Mouse (Mus musculus): ENCODE results near the gene Dennd5a. TPM values are rescaled to one million over a fixed set of nuclear protein-coding genes. Genes with fewer than 3 reads are reported as not detected.

Gene Dennd5a
- polyA plus RNA-seq, 1 experiment from 2014 or later = 18.0 TPM

- H3K4me1 ChIP-seq (ENCODE audit: control insufficient read depth, insufficient read depth, low read length) = 0 out of 2 replicates have a peak, but pooled peaks cover 5% of the 10 kb centered on the region
- no peak for ATAC-seq
- H3K4me3 ChIP-seq (ENCODE audit: low read length) = no peak overlapping the region
- whole genome bisulfite sequencing = 65% methylated on average over 8 of the region's 8 CpGs
- H3K9ac ChIP-seq (ENCODE audit: low read depth, low read length) = no peak overlapping the region
- H3K9me3 ChIP-seq (ENCODE audit: control insufficient read depth, low read length) = no peaks in the 10 kb centered on the region
- no peak overlapping the region for H3K4me2 ChIP-seq (ENCODE audit: low read depth, low read length)
- no peak overlapping the region for H3K27ac ChIP-seq (ENCODE audit: low read length)
- H3K27me3 ChIP-seq (replicated peaks; ENCODE audit: control insufficient read depth, insufficient read depth, low read length) = no peaks in the 10 kb centered on the region
- H3K36me3 ChIP-seq (ENCODE audit: control insufficient read depth, insufficient read depth, low read length) = no peaks in the 10 kb centered on the region
Observed at GRCm38 (mm10) chr7:109876085-109876484, 84.2 kb downstream of the Dennd5a start.

- no peak overlapping the region for H3K9ac ChIP-seq (ENCODE audit: low read depth, low read length)
- no peak overlapping the region for H3K27ac ChIP-seq (ENCODE audit: low read length)
- H3K9me3 ChIP-seq (ENCODE audit: control insufficient read depth, low read length) = no peaks in the 10 kb centered on the region
- no peak overlapping the region for H3K4me3 ChIP-seq (ENCODE audit: low read length)
- H3K4me2 ChIP-seq (ENCODE audit: low read depth, low read length) = no peak overlapping the region
- ATAC-seq = no peak
- 0 out of 2 replicates have a peak, but pooled peaks cover 5% of the 10 kb centered on the region for H3K4me1 ChIP-seq (ENCODE audit: control insufficient read depth, insufficient read depth, low read length)
- H3K36me3 ChIP-seq (ENCODE audit: control insufficient read depth, insufficient read depth, low read length) = no peaks in the 10 kb centered on the region
- no peaks in the 10 kb centered on the region for H3K27me3 ChIP-seq (replicated peaks; ENCODE audit: control insufficient read depth, insufficient read depth, low read length)
- WGBS = 61% methylated on average over 3 of the region's 3 CpGs
Observed at GRCm38 (mm10) chr7:109875598-109875997, 84.7 kb downstream of the Dennd5a start.

GRCm38 (mm10) chr7:109875033-109875432, 85.2 kb downstream of the Dennd5a start:
- Histone ChIP-seq H3K4me3 (ENCODE audit: low read length) (no peak overlapping the region), H3K36me3 (ENCODE audit: control insufficient read depth, insufficient read depth, low read length) (no peaks in the 10 kb centered on the region), H3K9me3 (ENCODE audit: control insufficient read depth, low read length) (no peaks in the 10 kb centered on the region), H3K4me2 (ENCODE audit: low read depth, low read length) (no peak overlapping the region), H3K27ac (ENCODE audit: low read length) (no peak overlapping the region), H3K9ac (ENCODE audit: low read depth, low read length) (no peak overlapping the region), H3K4me1 (ENCODE audit: control insufficient read depth, insufficient read depth, low read length) (0 out of 2 replicates have a peak, but pooled peaks cover 5% of the 10 kb centered on the region), H3K27me3 (replicated peaks; ENCODE audit: control insufficient read depth, insufficient read depth, low read length) (no peaks in the 10 kb centered on the region)
- ATAC-seq = no peak

GRCm38 (mm10) chr7:109873170-109873569, 87.1 kb downstream of the Dennd5a start:
- Histone ChIP-seq H3K4me3 (ENCODE audit: low read length) (no peak overlapping the region), H3K36me3 (ENCODE audit: control insufficient read depth, insufficient read depth, low read length) (no peaks in the 10 kb centered on the region), H3K4me1 (ENCODE audit: control insufficient read depth, insufficient read depth, low read length) (no peaks in the 10 kb centered on the region), H3K4me2 (ENCODE audit: low read depth, low read length) (no peak overlapping the region), H3K9me3 (ENCODE audit: control insufficient read depth, low read length) (no peaks in the 10 kb centered on the region), H3K27ac (ENCODE audit: low read length) (no peak overlapping the region), H3K9ac (ENCODE audit: low read depth, low read length) (no peak overlapping the region), H3K27me3 (replicated peaks; ENCODE audit: control insufficient read depth, insufficient read depth, low read length) (no peaks in the 10 kb centered on the region)
- no peak for ATAC-seq
- WGBS = 51% methylated on average over 5 of the region's 5 CpGs

- Histone ChIP-seq H3K4me2 (ENCODE audit: low read depth, low read length) (no peak overlapping the region), H3K9me3 (ENCODE audit: control insufficient read depth, low read length) (no peaks in the 10 kb centered on the region), H3K27ac (ENCODE audit: low read length) (no peak overlapping the region), H3K4me1 (ENCODE audit: control insufficient read depth, insufficient read depth, low read length) (0 out of 2 replicates have a peak, but pooled peaks cover 4% of the 10 kb centered on the region), H3K36me3 (ENCODE audit: control insufficient read depth, insufficient read depth, low read length) (no peaks in the 10 kb centered on the region), H3K9ac (ENCODE audit: low read depth, low read length) (no peak overlapping the region), H3K27me3 (replicated peaks; ENCODE audit: control insufficient read depth, insufficient read depth, low read length) (peaks cover under 1% of the 10 kb centered on the region; the same call in 1 of the 2 replicates), H3K4me3 (ENCODE audit: low read length) (no peak overlapping the region)
- ATAC-seq = no peak
- WGBS = 88% methylated on average over 5 of the region's 5 CpGs
Observed at GRCm38 (mm10) chr7:109871232-109871631, 89.0 kb downstream of the Dennd5a start.

GRCm38 (mm10) chr7:109868498-109868897, 91.8 kb downstream of the Dennd5a start:
- no peaks in the 10 kb centered on the region for H3K36me3 ChIP-seq (ENCODE audit: control insufficient read depth, insufficient read depth, low read length)
- H3K4me2 ChIP-seq (ENCODE audit: low read depth, low read length) = no peak overlapping the region
- no peak overlapping the region for H3K27ac ChIP-seq (ENCODE audit: low read length)
- H3K9ac ChIP-seq (ENCODE audit: low read depth, low read length) = no peak overlapping the region
- peaks cover 17% of the 10 kb centered on the region for H3K27me3 ChIP-seq (replicated peaks; ENCODE audit: control insufficient read depth, insufficient read depth, low read length)
- H3K4me3 ChIP-seq (ENCODE audit: low read length) = no peak overlapping the region
- no peaks in the 10 kb centered on the region for H3K9me3 ChIP-seq (ENCODE audit: control insufficient read depth, low read length)
- peaks cover 9% of the 10 kb centered on the region; the same call in 1 of the 2 replicates for H3K4me1 ChIP-seq (ENCODE audit: control insufficient read depth, insufficient read depth, low read length)
- WGBS = 48% methylated on average over 3 of the region's 3 CpGs
- ATAC-seq = no peak

GRCm38 (mm10) chr7:109866643-109867042, 93.6 kb downstream of the Dennd5a start:
- no peak overlapping the region for H3K9ac ChIP-seq (ENCODE audit: low read depth, low read length)
- H3K36me3 ChIP-seq (ENCODE audit: control insufficient read depth, insufficient read depth, low read length) = no peaks in the 10 kb centered on the region
- H3K9me3 ChIP-seq (ENCODE audit: control insufficient read depth, low read length) = no peaks in the 10 kb centered on the region
- 62% methylated on average over 3 of the region's 3 CpGs for WGBS
- no peak overlapping the region for H3K4me2 ChIP-seq (ENCODE audit: low read depth, low read length)
- H3K27me3 ChIP-seq (replicated peaks; ENCODE audit: control insufficient read depth, insufficient read depth, low read length) = peaks cover 17% of the 10 kb centered on the region
- no peak overlapping the region for H3K27ac ChIP-seq (ENCODE audit: low read length)
- H3K4me3 ChIP-seq (ENCODE audit: low read length) = no peak overlapping the region
- 0 out of 2 replicates have a peak, but pooled peaks have one; percentile 24 for ATAC-seq
- H3K4me1 ChIP-seq (ENCODE audit: control insufficient read depth, insufficient read depth, low read length) = peaks cover 9% of the 10 kb centered on the region; the same call in 1 of the 2 replicates

- ATAC-seq = peak; percentile 88
- under 1% methylated on average over 47 of the region's 69 CpGs for WGBS
- Histone ChIP-seq H3K9ac (ENCODE audit: low read depth, low read length) (peak within 1 kb of the TSS; percentile 68), H3K4me1 (ENCODE audit: control insufficient read depth, insufficient read depth, low read length) (peaks cover 9% of the 10 kb centered on the region; the same call in 1 of the 2 replicates), H3K36me3 (ENCODE audit: control insufficient read depth, insufficient read depth, low read length) (no peaks in the 10 kb centered on the region), H3K27me3 (replicated peaks; ENCODE audit: control insufficient read depth, insufficient read depth, low read length) (peaks cover 17% of the 10 kb centered on the region), H3K4me3 (ENCODE audit: low read length) (peak within 1 kb of the TSS; percentile 62), H3K27ac (ENCODE audit: low read length) (no peak within 1 kb of the TSS), H3K4me2 (ENCODE audit: low read depth, low read length) (peak within 1 kb of the TSS; percentile 97), H3K9me3 (ENCODE audit: control insufficient read depth, low read length) (no peaks in the 10 kb centered on the region)
Observed at GRCm38 (mm10) chr7:109865370-109866229, 94.7 kb downstream of the Dennd5a start, which contains the start of gene Scube2. Scube2 (minus strand) TSS chr7:109865679.

- ATAC-seq = no peak
- H3K27ac ChIP-seq (ENCODE audit: low read length) = no peak overlapping the region
- 26% methylated on average over 4 of the region's 4 CpGs for WGBS
- no peaks in the 10 kb centered on the region for H3K9me3 ChIP-seq (ENCODE audit: control insufficient read depth, low read length)
- no peak overlapping the region for H3K9ac ChIP-seq (ENCODE audit: low read depth, low read length)
- no peak overlapping the region for H3K4me3 ChIP-seq (ENCODE audit: low read length)
- H3K4me2 ChIP-seq (ENCODE audit: low read depth, low read length) = no peak overlapping the region
- H3K36me3 ChIP-seq (ENCODE audit: control insufficient read depth, insufficient read depth, low read length) = no peaks in the 10 kb centered on the region
- H3K4me1 ChIP-seq (ENCODE audit: control insufficient read depth, insufficient read depth, low read length) = peaks cover 9% of the 10 kb centered on the region; the same call in 1 of the 2 replicates
- peaks cover 17% of the 10 kb centered on the region for H3K27me3 ChIP-seq (replicated peaks; ENCODE audit: control insufficient read depth, insufficient read depth, low read length)
Observed at GRCm38 (mm10) chr7:109863561-109863960, 96.7 kb downstream of the Dennd5a start.
